Mouse (Mus musculus): ENCODE results near the gene Asdurf. TPM values are rescaled to one million over a fixed set of nuclear protein-coding genes. Genes with fewer than 3 reads are reported as not detected.
"Not testable (repeated sequence)": the region's sequence is repeated elsewhere in the genome, so short reads cannot be mapped to it uniquely, and the experiment has no call there.

The Asdurf gene
- polyA plus RNA-seq (2015; fragmentation: Nextera tagmentation; extraction: Ambion mirVana) = 5.8 and 13.3 TPM in 2 replicates

GRCm38 (mm10) chr1:53352327-53353261 is at the start of gene Asdurf, which contains the start of the genes Gm28551 and Asnsd1:
TSS of gene Asdurf (minus strand) at chr1:53352619.
TSS of gene Gm28551 (minus strand) at chr1:53352667.
TSS of gene Asnsd1 (minus strand) at chr1:53352752.
- Histone ChIP-seq H3K4me1 (replicated peaks) (peaks cover 9% of the 10 kb centered on the region), H3K9ac (replicated peaks) (peak within 1 kb of the TSS; percentile 88)
- WGBS = 0% methylated on average over 44 of the region's 44 CpGs

GRCm38 (mm10) chr1:53393936-53394760 is 41.7 kb upstream of the Asdurf start:
- H3K27me3 ChIP-seq; ATAC-seq; H3K4me1 ChIP-seq (replicated peaks); H3K4me3 ChIP-seq (replicated peaks); H3K9ac ChIP-seq (replicated peaks); H3K9me3 ChIP-seq; H3K36me3 ChIP-seq; H3K27ac ChIP-seq: not testable (repeated sequence)
- 33% methylated on average over 21 of the region's 21 CpGs for WGBS
- peak overlapping the region; percentile 5 for H3K4me2 ChIP-seq (replicated peaks)

More at GRCm38 (mm10) chr1:53352327-53353261, at the start of gene Asdurf, which contains the start of the genes Gm28551 and Asnsd1:
- Histone ChIP-seq H3K27ac (peak within 1 kb of the TSS; percentile 87), H3K4me2 (replicated peaks) (peak within 1 kb of the TSS; percentile 56), H3K27me3 (no peaks in the 10 kb centered on the region), H3K36me3 (peaks cover 18% of the 10 kb centered on the region), H3K4me3 (replicated peaks) (peak within 1 kb of the TSS; percentile 78), H3K9me3 (no peaks in the 10 kb centered on the region)
- peak; percentile 100 for ATAC-seq

DNA sequence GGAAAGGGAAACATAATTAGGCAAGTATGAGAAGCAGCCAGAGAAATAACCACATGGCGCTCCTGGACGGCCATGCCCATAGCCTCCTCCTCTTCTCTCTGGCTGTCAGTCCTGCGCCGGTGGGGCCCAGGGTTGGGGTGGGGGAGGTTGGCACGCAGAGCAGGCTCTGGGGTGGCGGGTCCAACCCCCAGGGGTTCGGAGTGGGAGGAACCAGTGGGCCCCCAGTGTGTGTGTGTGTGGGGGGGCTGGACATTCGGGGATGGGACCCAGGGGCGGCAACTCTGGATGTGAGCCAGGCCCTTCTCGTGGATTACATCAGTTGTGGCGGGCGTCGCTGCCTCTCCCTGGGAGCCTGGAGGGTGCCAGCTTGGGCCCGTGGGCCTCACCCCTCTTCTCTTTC is 36.3 kb upstream of the Asdurf start:
- Histone ChIP-seq H3K36me3 (no peaks in the 10 kb centered on the region), H3K27me3 (no peaks in the 10 kb centered on the region), H3K4me3 (replicated peaks) (no peak overlapping the region), H3K27ac (no peak overlapping the region), H3K9ac (replicated peaks) (no peak overlapping the region), H3K4me1 (replicated peaks) (no peaks in the 10 kb centered on the region), H3K9me3 (0 out of 2 replicates have a peak, but pooled peaks cover 2% of the 10 kb centered on the region), H3K4me2 (replicated peaks) (no peak overlapping the region)
- WGBS = 93% methylated on average over 10 of the region's 14 CpGs
- ATAC-seq = no peak

DNA sequence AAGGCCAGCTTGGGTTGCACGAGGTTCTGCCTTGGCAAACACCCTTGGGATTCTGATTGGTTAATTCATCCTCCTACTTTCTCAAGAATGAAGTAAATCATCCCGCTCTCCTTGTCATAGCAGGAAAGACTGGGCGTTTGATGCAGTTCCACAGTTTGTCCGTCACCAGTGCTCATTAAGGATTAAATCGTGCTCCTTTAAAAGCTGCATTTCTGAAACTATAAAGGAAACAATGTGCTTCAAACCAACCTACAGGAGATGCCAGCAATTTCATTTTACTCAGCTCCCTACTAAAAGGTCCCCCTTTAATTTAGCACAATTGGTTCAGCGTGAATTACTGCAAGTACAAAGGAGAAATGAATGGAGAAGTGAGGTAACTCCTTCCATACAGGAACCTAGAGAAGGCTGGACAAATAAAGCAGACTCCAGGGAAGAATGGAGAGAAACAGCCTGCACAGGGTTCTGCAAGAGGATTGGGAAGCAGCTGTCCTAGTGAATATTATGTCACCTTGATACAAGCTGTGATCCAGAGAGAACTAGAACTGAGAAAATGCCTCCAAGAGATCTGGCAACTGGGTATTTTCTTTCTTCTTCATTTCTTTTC is 31.8 kb upstream of the Asdurf start:
- no peak for ATAC-seq
- Histone ChIP-seq H3K27me3 (no peaks in the 10 kb centered on the region), H3K4me1 (replicated peaks) (no peaks in the 10 kb centered on the region), H3K4me3 (replicated peaks) (no peak overlapping the region), H3K9me3 (0 out of 2 replicates have a peak, but pooled peaks cover 2% of the 10 kb centered on the region), H3K9ac (replicated peaks) (no peak overlapping the region), H3K36me3 (no peaks in the 10 kb centered on the region), H3K27ac (no peak overlapping the region), H3K4me2 (replicated peaks) (no peak overlapping the region)
- WGBS = 70% methylated on average over 6 of the region's 6 CpGs

DNA sequence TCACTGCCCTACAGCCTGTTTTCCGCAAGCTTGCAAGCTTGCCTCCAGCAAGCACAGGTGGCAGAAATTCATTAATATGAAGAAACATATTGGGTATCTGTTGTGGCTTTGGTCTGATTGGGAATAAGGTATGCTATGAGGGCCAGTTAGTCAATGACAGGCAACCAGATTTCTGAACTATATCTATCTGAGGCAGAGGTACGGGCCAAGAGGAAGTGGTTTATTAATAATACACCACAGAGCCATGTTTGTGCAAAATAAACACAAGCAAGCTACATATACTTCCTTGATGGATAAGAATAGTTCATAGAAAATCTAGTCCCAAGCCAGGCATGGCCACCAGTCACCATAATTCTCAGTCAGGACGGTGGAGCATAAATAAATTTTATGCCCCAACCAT is 25.3 kb upstream of the Asdurf start:
- WGBS = 68% methylated on average over 3 of the region's 3 CpGs
- Histone ChIP-seq H3K9ac (replicated peaks) (no peak overlapping the region), H3K27ac (no peak overlapping the region), H3K4me1 (replicated peaks) (0 out of 2 replicates have a peak, but pooled peaks cover 3% of the 10 kb centered on the region), H3K27me3 (no peaks in the 10 kb centered on the region), H3K4me2 (replicated peaks) (no peak overlapping the region), H3K4me3 (replicated peaks) (no peak overlapping the region), H3K9me3 (no peaks in the 10 kb centered on the region), H3K36me3 (no peaks in the 10 kb centered on the region)
- no peak for ATAC-seq

- not testable (repeated sequence) for H3K4me1 ChIP-seq (replicated peaks); ATAC-seq; H3K4me2 ChIP-seq (replicated peaks); H3K27ac ChIP-seq; H3K9me3 ChIP-seq; H3K27me3 ChIP-seq; H3K4me3 ChIP-seq (replicated peaks); H3K36me3 ChIP-seq; H3K9ac ChIP-seq (replicated peaks)
- 86% methylated on average over 2 of the region's 2 CpGs for WGBS
Measured at GRCm38 (mm10) chr1:53375965-53376364, 23.5 kb upstream of the Asdurf start.

DNA sequence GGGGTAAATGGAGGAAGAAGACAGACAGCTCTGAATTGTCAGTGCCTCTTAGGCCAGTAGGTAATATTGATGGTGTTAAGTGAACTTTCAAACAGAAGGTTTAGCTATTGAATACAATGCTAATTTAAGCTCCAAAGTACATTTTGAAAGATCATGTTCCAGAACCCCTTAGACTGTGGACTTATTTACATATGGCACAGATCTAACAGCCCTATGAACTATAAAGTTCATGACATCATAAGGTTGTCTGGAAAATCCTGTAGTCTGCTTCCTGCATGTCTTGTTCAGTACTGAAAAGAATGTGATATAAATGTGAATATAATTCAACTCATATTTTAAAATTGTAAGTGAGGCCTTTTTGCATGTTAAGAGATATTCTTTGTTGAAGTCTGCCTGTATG is 6.6 kb upstream of the Asdurf start:
- no peak for ATAC-seq
- H3K4me3 ChIP-seq (replicated peaks) = no peak overlapping the region
- H3K9me3 ChIP-seq = no peaks in the 10 kb centered on the region
- H3K36me3 ChIP-seq = no peaks in the 10 kb centered on the region
- no peak overlapping the region for H3K27ac ChIP-seq
- H3K9ac ChIP-seq (replicated peaks) = no peak overlapping the region
- H3K27me3 ChIP-seq = no peaks in the 10 kb centered on the region
- H3K4me2 ChIP-seq (replicated peaks) = no peak overlapping the region
- no peaks in the 10 kb centered on the region for H3K4me1 ChIP-seq (replicated peaks)

DNA sequence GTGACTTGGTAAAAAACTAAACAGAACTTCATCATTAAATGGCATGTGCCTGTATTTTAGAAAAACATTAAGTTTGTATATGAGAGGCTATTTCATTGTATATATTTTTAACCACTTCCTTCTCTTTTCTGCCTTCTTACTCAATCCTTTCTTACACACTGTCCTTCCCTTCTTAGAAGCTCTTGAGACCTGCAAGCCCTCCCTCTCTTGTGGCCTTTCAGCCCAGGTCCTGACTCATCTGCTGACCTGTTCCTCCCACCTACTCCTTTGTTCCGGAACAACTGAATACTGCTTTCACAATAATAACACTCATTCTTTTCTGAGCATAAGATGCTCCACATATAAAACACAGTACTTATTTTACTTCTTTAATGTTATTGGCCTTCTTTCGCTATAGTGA is 11.3 kb downstream of the Asdurf start:
- H3K9ac ChIP-seq (replicated peaks) = no peak overlapping the region
- H3K27me3 ChIP-seq = no peaks in the 10 kb centered on the region
- no peak overlapping the region for H3K4me2 ChIP-seq (replicated peaks)
- H3K27ac ChIP-seq = no peak overlapping the region
- H3K36me3 ChIP-seq = peaks cover 51% of the 10 kb centered on the region
- no peak for ATAC-seq
- H3K4me3 ChIP-seq (replicated peaks) = no peak overlapping the region
- 100% methylated on average over 2 of the region's 2 CpGs for WGBS
- H3K9me3 ChIP-seq = peaks cover 10% of the 10 kb centered on the region
- H3K4me1 ChIP-seq (replicated peaks) = no peaks in the 10 kb centered on the region

DNA sequence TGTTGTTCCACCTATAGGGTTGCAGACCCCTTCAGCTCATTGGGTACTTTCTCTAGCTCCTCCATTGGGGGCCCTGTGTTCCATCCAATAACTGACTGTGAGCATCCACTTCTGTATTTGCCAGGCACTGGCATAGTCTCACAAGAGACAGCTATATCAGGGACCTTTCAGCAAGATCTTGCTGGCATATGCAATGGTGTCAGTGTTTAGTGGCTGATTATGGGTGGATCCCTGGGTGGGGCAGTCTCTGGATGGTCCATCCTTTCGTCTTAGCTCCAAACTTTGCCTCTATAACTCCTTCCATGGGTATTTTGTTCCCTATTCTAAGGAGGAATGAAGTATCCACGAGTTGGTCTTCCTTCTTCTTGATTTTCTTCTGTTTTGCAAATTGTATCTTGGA is 15.0 kb downstream of the Asdurf start:
- not testable (repeated sequence) for ATAC-seq; H3K9me3 ChIP-seq; H3K27me3 ChIP-seq; H3K4me2 ChIP-seq (replicated peaks); H3K4me1 ChIP-seq (replicated peaks); H3K4me3 ChIP-seq (replicated peaks); H3K27ac ChIP-seq; H3K9ac ChIP-seq (replicated peaks)
- H3K36me3 ChIP-seq = peaks cover 23% of the 10 kb centered on the region
- WGBS = 75% methylated on average over 2 of the region's 2 CpGs

GRCm38 (mm10) chr1:53335465-53335864 is 17.0 kb downstream of the Asdurf start:
- ATAC-seq = no peak
- Histone ChIP-seq H3K4me1 (replicated peaks) (no peaks in the 10 kb centered on the region), H3K4me2 (replicated peaks) (no peak overlapping the region), H3K4me3 (replicated peaks) (no peak overlapping the region), H3K27me3 (no peaks in the 10 kb centered on the region), H3K36me3 (peaks cover 3% of the 10 kb centered on the region), H3K9me3 (no peaks in the 10 kb centered on the region; the same call in none of the 2 replicates), H3K27ac (no peak overlapping the region), H3K9ac (replicated peaks) (no peak overlapping the region)

DNA sequence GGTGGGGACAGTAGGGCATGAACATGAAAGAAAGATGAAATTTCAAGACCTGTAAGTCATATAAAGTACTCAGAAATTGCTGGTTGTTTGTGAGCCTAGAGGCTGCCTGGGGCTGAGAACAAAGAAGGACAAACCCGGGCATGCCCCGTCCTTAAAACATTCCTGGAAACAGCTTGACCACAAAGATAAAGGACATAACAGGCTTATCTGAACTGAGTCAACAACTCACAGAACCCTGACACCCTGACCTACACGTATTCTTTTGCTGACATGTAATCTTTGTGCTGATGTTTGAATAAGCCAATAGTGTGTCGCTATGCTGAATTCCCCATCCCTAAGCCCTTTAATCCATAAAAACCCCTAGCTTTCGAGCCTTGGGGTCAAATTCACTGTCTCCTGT is 18.9 kb downstream of the Asdurf start:
- H3K4me1 ChIP-seq (replicated peaks); H3K9me3 ChIP-seq; H3K27ac ChIP-seq; H3K9ac ChIP-seq (replicated peaks); H3K36me3 ChIP-seq; H3K27me3 ChIP-seq; ATAC-seq; H3K4me3 ChIP-seq (replicated peaks); H3K4me2 ChIP-seq (replicated peaks): not testable (repeated sequence)
- 68% methylated on average over 5 of the region's 5 CpGs for WGBS

Data from midbrain, embryonic 13.5 days (tissue).